Comparison of ENCODE assay signal across 8 mouse cellular contexts in the genomic region with DNA sequence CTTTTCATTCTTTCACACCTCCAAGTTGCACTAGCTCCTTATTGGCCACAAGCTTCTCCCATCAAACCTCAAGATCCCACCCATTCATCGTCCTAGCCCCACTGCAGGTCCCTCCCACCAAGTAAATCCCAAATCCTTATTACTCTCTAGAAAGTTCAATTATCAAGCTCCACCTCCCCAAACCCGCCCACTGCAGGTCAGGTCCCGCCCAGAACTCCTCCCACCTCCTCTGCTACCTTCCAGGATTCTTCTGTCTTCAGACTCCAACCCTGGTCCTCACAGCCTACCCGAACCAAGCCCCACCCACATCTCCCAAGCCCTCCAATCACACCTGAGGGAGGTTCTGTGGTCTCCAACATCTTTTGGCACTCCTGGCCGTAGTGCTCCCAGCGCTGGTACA. TPM values are rescaled to one million over a fixed set of nuclear protein-coding genes. Genes with fewer than 3 reads are reported as not detected.
DNase-seq lines count a peak whose midpoint lies in the region; ATAC-seq lines count a peak whose summit lies in the region.

No protein-coding gene starts in this region.

- H3K27me3 ChIP-seq in neural tube, embryonic 11.5 days (ENCODE audit: control insufficient read depth, insufficient read depth, low read length): peaks cover 25% of the 10 kb centered on the region
- peaks cover 62% of the 10 kb centered on the region for H3K27me3 ChIP-seq in hindbrain, embryonic 12.5 days
- H3K27me3 ChIP-seq in liver, embryonic 13.5 days: peaks cover 76% of the 10 kb centered on the region

- no peak overlapping the region for H3K9ac ChIP-seq in neural tube, embryonic 11.5 days (ENCODE audit: low read length)
- H3K9ac ChIP-seq in hindbrain, embryonic 12.5 days: no peak overlapping the region
- no peak overlapping the region for H3K9ac ChIP-seq in liver, embryonic 13.5 days

- H3K36me3 ChIP-seq in neural tube, embryonic 11.5 days (ENCODE audit: control insufficient read depth, insufficient read depth, low read length): no peaks in the 10 kb centered on the region
- H3K36me3 ChIP-seq in hindbrain, embryonic 12.5 days: no peaks in the 10 kb centered on the region
- no peaks in the 10 kb centered on the region for H3K36me3 ChIP-seq in liver, embryonic 13.5 days

- no peak for ATAC-seq in neural tube, embryonic 11.5 days (ENCODE audit: insufficient read depth, low FRiP score, low TSS enrichment)
- no peak for ATAC-seq in hindbrain, embryonic 12.5 days (ENCODE audit: low FRiP score)
- peak; percentile 55 for ATAC-seq in liver, embryonic 13.5 days (ENCODE audit: low read depth)

- H3K4me3 ChIP-seq in neural tube, embryonic 11.5 days (ENCODE audit: low read depth, low read length): 0 out of 2 replicates have a peak overlapping the region, but pooled peaks have one; percentile 6
- H3K4me3 ChIP-seq in hindbrain, embryonic 12.5 days: no peak overlapping the region
- H3K4me3 ChIP-seq in liver, embryonic 13.5 days (replicated peaks): 0 out of 2 replicates have a peak overlapping the region, but pooled peaks have one; percentile 1

- WGBS in neural tube, embryonic 11.5 days: 1% methylated on average over 6 of the region's 6 CpGs
- under 1% methylated on average over 6 of the region's 6 CpGs for WGBS in hindbrain, embryonic 12.5 days
- WGBS in liver, embryonic 13.5 days (ENCODE audit: insufficient replicate concordance): 4% methylated on average over 6 of the region's 6 CpGs

- no peaks in the 10 kb centered on the region for H3K9me3 ChIP-seq in neural tube, embryonic 11.5 days (ENCODE audit: control insufficient read depth, low read length)
- H3K9me3 ChIP-seq in hindbrain, embryonic 12.5 days (replicated peaks): no peaks in the 10 kb centered on the region
- 0 out of 2 replicates have a peak, but pooled peaks cover 3% of the 10 kb centered on the region for H3K9me3 ChIP-seq in liver, embryonic 13.5 days (replicated peaks)

- H3K27ac ChIP-seq in neural tube, embryonic 11.5 days (ENCODE audit: low read depth, low read length): no peak overlapping the region
- H3K27ac ChIP-seq in hindbrain, embryonic 12.5 days: no peak overlapping the region
- H3K27ac ChIP-seq in liver, embryonic 13.5 days: no peak overlapping the region

- peak; percentile 42 for DNase-seq in neural tube, embryonic 11.5 days (ENCODE audit: low spot score)
- DNase-seq in neural tube, embryonic 10.5 days (ENCODE audit: extremely low spot score, low spot score): no peak
- DNase-seq in liver, embryonic 13.5 days: no peak
- no peak for DNase-seq in cerebellum, postnatal 14 days
- no peak for DNase-seq in layer of hippocampus, adult 9-11 months
- no peak for DNase-seq in thymus, postnatal 10 days (ENCODE audit: low spot score in 2 of 2)
- no peak for DNase-seq in cerebellum, postnatal 25 days

- no peaks in the 10 kb centered on the region; the same call in 1 of the 2 replicates for H3K4me1 ChIP-seq in neural tube, embryonic 11.5 days (ENCODE audit: control insufficient read depth, insufficient read depth, low read length)
- peaks cover 29% of the 10 kb centered on the region for H3K4me1 ChIP-seq in hindbrain, embryonic 12.5 days
- H3K4me1 ChIP-seq in liver, embryonic 13.5 days (replicated peaks): peaks cover 46% of the 10 kb centered on the region

- H3K4me2 ChIP-seq in neural tube, embryonic 11.5 days (ENCODE audit: low read depth): no peak overlapping the region
- peak overlapping the region; percentile 22; the same call in 1 of the 2 replicates for H3K4me2 ChIP-seq in hindbrain, embryonic 12.5 days (replicated peaks)
- H3K4me2 ChIP-seq in liver, embryonic 13.5 days: peak overlapping the region; percentile 44

RNA-seq across cellular contexts. Expression of a gene that starts 1.7 kb away (rescaled TPM):
- 0.69 and 0.76 TPM in 2 replicates for polyA plus RNA-seq in neural tube, embryonic 11.5 days (2014; fragmentation: Nextera tagmentation; extraction: Ambion mirVana)
- polyA plus RNA-seq in hindbrain, embryonic 12.5 days (2016; fragmentation: Nextera tagmentation; extraction: Ambion mirVana): 1.4 and 2.0 TPM in 2 replicates
- 0.17 and 0.28 TPM in 2 replicates for polyA plus RNA-seq in liver, embryonic 13.5 days (2015; fragmentation: Nextera tagmentation; extraction: Ambion mirVana)

RNA-seq across cellular contexts. Expression of a gene that starts 12.0 kb away (rescaled TPM):
- 1.3 and 2.0 TPM in 2 replicates for polyA plus RNA-seq in neural tube, embryonic 11.5 days (2014; fragmentation: Nextera tagmentation; extraction: Ambion mirVana)
- 6.1 and 7.2 TPM in 2 replicates for polyA plus RNA-seq in hindbrain, embryonic 12.5 days (2016; fragmentation: Nextera tagmentation; extraction: Ambion mirVana)
- polyA plus RNA-seq in liver, embryonic 13.5 days (2015; fragmentation: Nextera tagmentation; extraction: Ambion mirVana): 3.6 and 4.4 TPM in 2 replicates

RNA-seq across cellular contexts. Expression of a gene that starts 14.7 kb away (rescaled TPM):
- polyA plus RNA-seq in neural tube, embryonic 11.5 days (2014; fragmentation: Nextera tagmentation; extraction: Ambion mirVana): 148 and 152 TPM in 2 replicates
- polyA plus RNA-seq in hindbrain, embryonic 12.5 days (2016; fragmentation: Nextera tagmentation; extraction: Ambion mirVana): 118 and 122 TPM in 2 replicates
- 85.9 and 89.4 TPM in 2 replicates for polyA plus RNA-seq in liver, embryonic 13.5 days (2015; fragmentation: Nextera tagmentation; extraction: Ambion mirVana)

RNA-seq across cellular contexts. Expression of a gene that starts 15.1 kb away (rescaled TPM):
- 12.9 and 13.9 TPM in 2 replicates for polyA plus RNA-seq in neural tube, embryonic 11.5 days (2014; fragmentation: Nextera tagmentation; extraction: Ambion mirVana)
- polyA plus RNA-seq in hindbrain, embryonic 12.5 days (2016; fragmentation: Nextera tagmentation; extraction: Ambion mirVana): 21.2 and 22.8 TPM in 2 replicates
- 4.0 and 4.3 TPM in 2 replicates for polyA plus RNA-seq in liver, embryonic 13.5 days (2015; fragmentation: Nextera tagmentation; extraction: Ambion mirVana)

RNA-seq across cellular contexts. Expression of a gene that starts 44.5 kb away (rescaled TPM):
- 10.1 and 10.6 TPM in 2 replicates for polyA plus RNA-seq in neural tube, embryonic 11.5 days (2014; fragmentation: Nextera tagmentation; extraction: Ambion mirVana)
- 20.9 TPM in 2 replicates for polyA plus RNA-seq in hindbrain, embryonic 12.5 days (2016; fragmentation: Nextera tagmentation; extraction: Ambion mirVana)
- 5.6 and 6.4 TPM in 2 replicates for polyA plus RNA-seq in liver, embryonic 13.5 days (2015; fragmentation: Nextera tagmentation; extraction: Ambion mirVana)
